Mouse (Mus musculus) CH12.LX (cell line): ENCODE data around the gene Evi5l. TPM values are rescaled to one million over a fixed set of nuclear protein-coding genes. Genes with fewer than 3 reads are reported as not detected.

ENCODE experiments used
- DNase-seq: peaks from one replicate; pipeline ENCODE4 v3.0.0-alpha.2; 2013; ENCODE audit errors: extremely low read depth
- H3K27ac ChIP-seq: 2 replicates; pipeline ENCODE4 v1.5.1; 2012; ENCODE audit warnings: low read depth, mild to moderate bottlenecking, control low read depth, moderate library complexity; ENCODE audit not compliant: insufficient read depth
- H3K27me3 ChIP-seq: replicated peaks from 2 replicates; pipeline ENCODE3; 2012; ENCODE audit warnings: inconsistent platforms
- H3K36me3 ChIP-seq, 2 experiments: replicated peaks in 1 of 2; 2 replicates each; pipeline versions ENCODE3 to v1.6.1; 2012; ENCODE audit warnings: inconsistent platforms in 1 of 2, low read length in 1 of 2, mild to moderate bottlenecking in 1 of 2, mixed read lengths in 1 of 2, moderate library complexity in 1 of 2; ENCODE audit not compliant: control insufficient read depth in 1 of 2, insufficient read depth in 1 of 2
- H3K4me1 ChIP-seq, 2 experiments: 2 replicates each; pipeline ENCODE4 v1.6.1; 2012; ENCODE audit warnings: inconsistent platforms in 1 of 2, moderate library complexity in 1 of 2; ENCODE audit not compliant: insufficient read depth in 2 of 2, control insufficient read depth in 1 of 2
- H3K4me2 ChIP-seq: 2 replicates; pipeline ENCODE4 v1.6.1; 2012; ENCODE audit warnings: low read depth, mild to moderate bottlenecking, control low read depth; ENCODE audit not compliant: poor library complexity, insufficient read depth, severe bottlenecking
- H3K4me3 ChIP-seq, 3 experiments: fragments of 150-350 bp in 1 of 3; sonication (generic) in 1 of 3; replicated peaks in 1 of 3; 2 replicates each; pipeline versions ENCODE3 to v1.5.1; 2011 to 2012; ENCODE audit warnings: low read depth in 2 of 3, low read length in 2 of 3, mild to moderate bottlenecking in 2 of 3, moderate library complexity in 2 of 3, control low read depth in 1 of 3, improper control_type of control experiment in 1 of 3, inconsistent platforms in 1 of 3, mixed read lengths in 1 of 3; ENCODE audit not compliant: poor library complexity in 1 of 3
- H3K79me2 ChIP-seq: replicated peaks from 2 replicates; pipeline ENCODE4 v1.6.1; 2012; ENCODE audit warnings: mild to moderate bottlenecking, moderate library complexity; ENCODE audit not compliant: control insufficient read depth, poor library complexity, insufficient read depth, severe bottlenecking; ENCODE audit errors: extremely low read depth
- H3K9ac ChIP-seq: 2 replicates; pipeline ENCODE4 v1.6.1; 2012; ENCODE audit warnings: low read depth, mild to moderate bottlenecking, control low read depth, moderate library complexity; ENCODE audit not compliant: insufficient read depth
- H3K9me3 ChIP-seq: replicated peaks from 2 replicates; pipeline ENCODE3; 2012; ENCODE audit warnings: low read length, inconsistent platforms, mixed read lengths
- CHD2 ChIP-seq: IDR thresholded peaks from 2 replicates; pipeline ENCODE4 v1.6.1; 2011; ENCODE audit warnings: low read length, improper control_type of control experiment
- GABPA ChIP-seq: IDR thresholded peaks from 2 replicates; pipeline ENCODE4 v1.6.1; 2012; ENCODE audit warnings: low read depth, low read length, improper control_type of control experiment, inconsistent platforms; ENCODE audit not compliant: insufficient replicate concordance
- HCFC1 ChIP-seq: IDR thresholded peaks from 2 replicates; pipeline ENCODE4 v1.6.1; 2012; ENCODE audit warnings: low read depth, mild to moderate bottlenecking, inconsistent platforms, low read length, improper control_type of control experiment
- IRF4 ChIP-seq: IDR thresholded peaks from 2 replicates; pipeline ENCODE4 v1.6.1; 2014; ENCODE audit warnings: low read depth, mild to moderate bottlenecking, inconsistent platforms, low read length, improper control_type of control experiment
- MAFK ChIP-seq: IDR thresholded peaks from 2 replicates; pipeline ENCODE4 v1.6.1; 2011; ENCODE audit warnings: low read length, improper control_type of control experiment; ENCODE audit not compliant: insufficient replicate concordance
- MAX ChIP-seq: IDR thresholded peaks from 2 replicates; pipeline ENCODE4 v1.6.1; 2011; ENCODE audit warnings: low read length, improper control_type of control experiment
- MAZ ChIP-seq: IDR thresholded peaks from 2 replicates; pipeline ENCODE4 v1.6.1; 2012; ENCODE audit warnings: low read depth, mild to moderate bottlenecking, inconsistent platforms, low read length, improper control_type of control experiment, moderate library complexity
- MYC ChIP-seq: IDR thresholded peaks from 2 replicates; pipeline ENCODE4 v1.6.1; 2011; ENCODE audit warnings: low read depth, mild to moderate bottlenecking, improper control_type of control experiment, low read length
- NRF1 ChIP-seq: IDR thresholded peaks from 2 replicates; pipeline ENCODE4 v1.6.1; 2014; ENCODE audit warnings: low read depth, mild to moderate bottlenecking, inconsistent platforms, low read length, improper control_type of control experiment, moderate library complexity
- PAX5 ChIP-seq: IDR thresholded peaks from 2 replicates; pipeline ENCODE4 v1.6.1; 2012; ENCODE audit warnings: low read length, inconsistent platforms, mixed read lengths
- SIN3A ChIP-seq: IDR thresholded peaks from 2 replicates; pipeline ENCODE4 v1.6.1; 2012; ENCODE audit warnings: low read length, improper control_type of control experiment, inconsistent platforms
- TCF12 ChIP-seq: IDR thresholded peaks from 2 replicates; pipeline ENCODE4 v1.6.1; 2014; ENCODE audit warnings: low read depth, mild to moderate bottlenecking, inconsistent platforms, low read length, improper control_type of control experiment
- UBTF ChIP-seq: IDR thresholded peaks from 2 replicates; pipeline ENCODE4 v1.6.1; 2012; ENCODE audit warnings: low read depth, mild to moderate bottlenecking, inconsistent platforms, low read length, improper control_type of control experiment, moderate library complexity
- USF1 ChIP-seq: IDR thresholded peaks from 2 replicates; pipeline ENCODE4 v1.6.1; 2014; ENCODE audit warnings: low read depth, mild to moderate bottlenecking, inconsistent platforms, low read length, improper control_type of control experiment
- ZC3H11A ChIP-seq: IDR thresholded peaks from 2 replicates; pipeline ENCODE4 v1.6.1; 2012; ENCODE audit warnings: low read depth, mild to moderate bottlenecking, inconsistent platforms, low read length, improper control_type of control experiment
- ZMIZ1 ChIP-seq: IDR thresholded peaks from 2 replicates; pipeline ENCODE4 v1.6.1; 2012; ENCODE audit warnings: low read depth, mild to moderate bottlenecking, inconsistent platforms, low read length, improper control_type of control experiment
- ZNF384 ChIP-seq: IDR thresholded peaks from 2 replicates; pipeline ENCODE4 v1.6.1; 2012; ENCODE audit warnings: low read depth, low read length, improper control_type of control experiment, inconsistent platforms
- dilution Hi-C: fragments of 300-500 bp; cut with MboI; formaldehyde crosslinking; loops from 2 replicates; pipeline ENCODE4 v1.14.3; 2020; ENCODE audit warnings: low sequenced_read_pairs; ENCODE audit not compliant: extremely low pct_unique_long_range_greater_than_20kb, extremely low pct_ligation_motif_present
- in situ Hi-C: fragments of 300-500 bp; cut with MboI; formaldehyde crosslinking; loops from 3 replicates; pipeline ENCODE4 v1.14.3; 2019; ENCODE audit warnings: low sequenced_read_pairs, low pct_ligation_motif_present, low pct_unique_long_range_greater_than_20kb, mixed read lengths
- polyA plus RNA-seq: library from polyadenylated mRNA; unstranded; fragments of >175 nt; gene quantifications from 2 replicates; pipeline ENCODE4 v1.2.1, GENCODE M21; 2012; ENCODE audit warnings: low read depth; ENCODE audit not compliant: insufficient read length
- total RNA-seq, 2 experiments: library from RNA; depleted of rRNA; stranded (reverse); fragments of 300-350 nt in 1 of 2; fragments of >200 nt in 1 of 2; gene quantifications; 2 replicates each; pipeline ENCODE4 v1.2.3; 2012 to 2014

Evi5l gene
- total and polyA plus RNA-seq, 3 experiments = 2.2 to 6.6 (median 3.6) TPM

DNA sequence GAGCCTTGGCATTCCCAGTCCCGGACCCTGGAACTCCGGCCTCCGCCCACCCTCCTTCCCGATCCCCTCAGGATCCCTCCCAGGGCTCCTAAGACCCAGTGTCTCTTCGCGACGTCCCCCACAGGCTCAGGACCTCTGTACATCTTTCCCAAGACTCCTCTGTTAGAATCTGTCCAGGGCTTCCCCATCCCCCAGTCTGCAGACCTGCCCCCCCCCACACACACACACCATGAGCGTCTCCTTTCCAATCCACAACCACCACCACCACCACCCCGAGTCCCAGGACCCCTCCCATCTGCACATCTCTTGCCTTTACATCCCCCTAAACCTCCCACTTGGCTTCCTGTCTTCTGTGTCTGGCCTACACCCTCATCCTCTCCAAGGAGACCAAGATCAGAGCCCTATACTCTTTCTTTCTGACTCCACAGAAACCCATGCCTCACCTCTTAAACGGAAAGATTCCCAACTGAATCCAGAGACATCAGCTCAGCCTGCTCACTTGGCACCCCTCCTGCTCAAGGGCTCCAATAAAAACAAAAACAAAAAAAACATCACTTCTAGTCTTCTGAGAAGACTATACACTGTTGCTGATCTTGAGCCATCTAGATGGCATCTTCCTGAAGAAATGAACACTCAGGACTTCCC lies 636 bp downstream of the Evi5l start:
- Histone ChIP-seq H3K9ac (peak overlapping the region; percentile 89), H3K9me3 (no peaks in the 10 kb centered on the region), H3K27ac (no peak overlapping the region), H3K36me3 (no peaks in the 10 kb centered on the region), H3K27me3 (peaks cover 3% of the 10 kb centered on the region), H3K4me3 (peak overlapping the region; percentile 57 to 75 (median 64)), H3K4me1 (peaks cover 11 to 13% of the 10 kb centered on the region in 2 experiments), H3K79me2 (no peaks in the 10 kb centered on the region), H3K4me2 (peak overlapping the region; percentile 99)
- TF ChIP-seq SIN3A (0 out of 2 replicates have a peak, but pooled peaks have one; percentile 7), CHD2 (no peak)
- no peak for DNase-seq
- in situ Hi-C loops (loop anchor here (25.0 kb wide), 1 partner anchor 345 kb away; no protein-coding TSS in a partner anchor), dilution Hi-C loops (no loop called here)

DNA sequence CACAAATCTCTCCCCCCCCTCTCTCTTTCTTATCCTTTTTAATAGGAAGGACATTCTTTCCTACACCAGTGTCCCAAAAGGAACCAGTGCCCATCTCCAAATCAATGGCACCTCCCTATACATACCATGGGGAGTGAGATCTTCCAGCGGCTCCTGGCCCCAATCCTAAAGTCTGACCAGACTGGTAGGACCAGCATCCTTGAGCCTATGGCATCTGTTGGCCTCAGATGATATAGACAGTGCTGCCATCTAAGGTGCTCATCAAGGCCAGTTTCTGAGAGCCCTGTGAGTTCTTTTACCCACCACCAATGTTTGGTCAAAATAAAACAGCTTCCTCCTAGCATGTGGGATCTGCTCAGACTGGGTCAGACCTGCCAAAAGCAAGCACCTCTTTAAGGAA lies 1.6 kb downstream of the Evi5l start:
- Histone ChIP-seq H3K4me2 (no peak overlapping the region), H3K4me3 (no peak overlapping the region), H3K79me2 (no peaks in the 10 kb centered on the region), H3K27me3 (peaks cover 1% of the 10 kb centered on the region), H3K9me3 (no peaks in the 10 kb centered on the region), H3K4me1 (peaks cover 11 to 13% of the 10 kb centered on the region in 2 experiments), H3K9ac (no peak overlapping the region), H3K27ac (no peak overlapping the region), H3K36me3 (no peaks in the 10 kb centered on the region)
- TF ChIP-seq PAX5 = no peak
- TF ChIP-seq TCF12 = no peak
- no peak for TF ChIP-seq SIN3A
- TF ChIP-seq GABPA = no peak
- TF ChIP-seq CHD2 = no peak
- TF ChIP-seq UBTF = no peak
- TF ChIP-seq IRF4 = no peak
- no peak for TF ChIP-seq ZMIZ1
- TF ChIP-seq MYC = no peak
- TF ChIP-seq HCFC1 = no peak
- TF ChIP-seq ZC3H11A = no peak
- no peak for TF ChIP-seq ZNF384
- no peak for TF ChIP-seq MAX
- TF ChIP-seq MAZ = no peak
- TF ChIP-seq MAFK = no peak
- no peak for TF ChIP-seq USF1
- no peak for TF ChIP-seq NRF1
- dilution Hi-C loops = no loop called here
- in situ Hi-C loops = loop anchor here (25.0 kb wide), 1 partner anchor 344 kb away; no protein-coding TSS in a partner anchor
- DNase-seq = no peak
